Mouse (Mus musculus) c-Kit-positive CD71-negative TER-119-negative erythroid progenitor cells, embryonic 14.5 days (primary cell): ENCODE measurements around the gene Ftl1-ps1.

Experiments used
- DNase-seq: peaks from one replicate; pipeline ENCODE4 v3.0.0-alpha.2; 2013; ENCODE audit warnings: low read depth

The Ftl1-ps1 gene

DNA sequence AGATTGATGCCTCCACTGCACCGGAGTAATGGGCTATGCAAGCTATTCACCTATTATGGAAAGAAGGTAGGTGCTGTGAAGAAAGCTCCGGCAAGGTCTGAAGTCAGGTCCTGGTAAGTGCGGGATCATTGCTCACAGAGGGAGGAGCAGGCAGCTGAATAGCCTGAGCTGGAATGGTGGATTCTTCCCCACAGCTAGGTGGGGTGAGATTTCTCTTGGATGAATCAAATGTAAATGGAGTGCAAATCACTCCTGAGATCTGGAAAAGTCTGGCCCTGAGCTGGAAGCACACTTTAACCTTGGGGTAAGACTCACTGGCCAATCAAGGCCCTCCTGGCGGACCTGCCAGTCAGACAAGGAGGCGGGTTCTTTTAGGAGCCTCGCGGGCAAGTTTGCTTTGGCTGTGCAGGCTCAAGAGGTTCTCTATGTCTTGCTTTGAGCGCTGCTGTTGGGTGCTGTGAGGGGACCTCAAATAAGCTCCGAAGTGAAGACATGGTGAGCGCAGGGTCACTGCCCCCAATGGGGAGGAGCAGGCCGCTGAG lies at the start of gene Ftl1-ps1:
Gene Ftl1-ps1, plus strand, starts transcription at position 397 of the 542 bp plus-strand sequence.
- no peak for DNase-seq

DNA sequence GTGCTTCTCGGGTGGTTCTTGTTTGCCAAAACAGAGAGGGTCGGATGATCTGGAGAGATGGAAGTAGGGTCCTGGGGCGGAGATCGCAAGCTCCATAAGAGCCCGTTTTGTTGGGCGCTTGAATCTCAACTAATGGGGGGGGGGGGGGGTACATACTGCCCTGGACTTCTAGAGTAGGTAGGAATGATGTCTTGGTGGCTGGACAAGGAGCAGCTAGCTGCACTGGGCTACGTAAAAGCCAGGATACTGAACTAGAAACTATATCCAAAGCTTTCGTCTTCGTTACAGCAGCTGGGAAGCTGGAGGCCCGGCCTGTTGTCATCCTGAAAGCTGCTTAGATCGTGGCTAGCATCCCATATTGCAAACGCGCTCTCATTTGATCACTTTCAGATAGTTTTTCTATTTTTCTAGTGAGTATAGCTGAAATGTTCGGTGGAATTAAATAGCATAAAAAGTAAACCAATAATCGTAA lies 49.0 kb upstream of the Ftl1-ps1 start:
- no peak for DNase-seq

DNA sequence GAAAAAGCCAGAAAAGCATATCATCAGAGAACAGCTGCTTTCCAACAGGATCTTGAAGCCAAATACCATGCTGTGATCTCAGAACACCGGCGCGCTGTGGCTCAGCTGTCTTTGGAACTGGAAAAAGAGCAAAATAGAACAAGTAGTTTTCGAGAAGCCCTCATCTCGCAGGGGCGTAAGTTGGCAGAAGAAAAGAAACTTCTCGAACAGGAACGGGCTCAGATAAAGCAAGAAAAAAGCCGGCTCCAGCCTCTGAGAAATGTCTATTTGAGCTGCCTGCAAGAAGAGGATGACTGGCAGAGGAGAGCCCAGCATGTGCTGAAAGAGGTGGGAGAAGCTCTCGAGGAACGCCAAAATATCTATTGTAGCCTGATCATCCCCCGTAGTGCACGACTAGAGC lies 43.0 kb upstream of the Ftl1-ps1 start:
- no peak for DNase-seq

DNA sequence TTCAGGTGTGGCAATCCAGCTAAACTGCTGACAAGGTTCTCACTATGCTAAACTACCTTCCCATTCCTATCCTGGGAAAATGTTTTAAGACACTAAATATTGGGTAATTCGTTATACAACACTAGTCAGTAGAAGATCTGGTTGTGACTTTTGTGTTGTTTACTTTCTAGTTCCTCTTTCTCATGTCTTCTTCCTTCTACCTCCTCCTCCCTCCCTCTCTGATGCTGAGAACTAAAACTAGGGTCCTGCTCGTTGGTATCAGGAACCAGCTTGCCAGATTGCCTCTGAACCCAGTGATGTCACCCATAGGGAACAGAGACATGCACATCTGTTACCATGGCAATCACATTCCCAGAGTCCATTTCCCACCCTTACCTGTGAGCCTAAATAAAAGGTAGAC lies 37.3 kb upstream of the Ftl1-ps1 start:
- no peak for DNase-seq

DNA sequence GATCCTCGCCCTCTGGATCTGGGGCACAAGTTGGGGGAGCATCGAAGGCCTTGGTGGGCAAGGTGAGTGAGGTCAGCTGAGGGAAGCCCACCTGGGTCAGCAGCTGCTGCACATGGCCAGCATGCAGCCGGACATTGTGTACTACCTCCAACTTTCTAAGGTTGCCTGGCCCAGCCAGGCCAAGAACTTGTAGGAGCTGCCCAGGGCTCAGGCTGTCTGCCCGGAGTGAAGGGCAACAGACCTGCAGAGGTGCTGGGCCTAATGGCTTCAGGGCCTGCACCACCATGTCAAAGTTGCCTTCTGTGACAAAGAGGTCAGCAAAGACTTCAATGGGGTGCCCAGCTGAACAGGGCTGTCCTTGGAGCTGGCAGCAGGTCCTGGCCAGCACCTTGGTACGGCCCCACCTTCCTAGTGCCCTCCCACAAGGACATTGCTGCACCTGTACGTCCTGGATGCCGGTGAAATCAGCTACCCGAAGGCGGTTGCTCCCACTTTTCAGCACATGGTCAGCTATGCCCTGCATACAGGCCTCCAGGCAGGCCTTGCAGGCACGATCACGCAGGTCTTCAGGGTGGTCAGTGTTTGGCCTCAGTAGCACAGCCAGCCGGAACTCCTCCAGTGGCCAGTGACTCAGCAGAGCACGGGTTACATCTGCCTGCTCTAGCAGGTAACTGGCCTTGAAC lies 36.2 kb upstream of the Ftl1-ps1 start:
- no peak for DNase-seq

DNA sequence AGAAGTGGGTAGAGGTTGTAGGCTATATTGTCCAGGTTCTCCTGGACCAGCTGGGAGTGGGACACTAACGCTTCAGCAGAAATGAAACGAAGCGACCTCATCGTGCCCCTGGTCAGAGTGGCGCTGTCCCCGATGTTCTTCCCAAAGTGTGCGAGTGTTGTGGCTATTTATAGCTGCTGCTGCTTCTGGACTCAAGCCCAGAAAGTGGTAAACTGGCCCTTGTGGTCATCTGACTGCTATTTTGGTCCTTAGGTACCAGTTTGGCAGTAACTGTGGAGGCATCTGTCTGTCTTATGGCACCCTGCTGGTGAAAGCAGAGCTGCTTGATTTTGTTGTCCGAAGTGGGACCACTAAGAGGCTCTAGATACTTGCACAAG lies 35.6 kb upstream of the Ftl1-ps1 start, which contains the start of gene Lrrc14b:
Gene Lrrc14b, minus strand, starts transcription at position 147 of the 377 bp plus-strand sequence.
- DNase-seq: no peak

DNA sequence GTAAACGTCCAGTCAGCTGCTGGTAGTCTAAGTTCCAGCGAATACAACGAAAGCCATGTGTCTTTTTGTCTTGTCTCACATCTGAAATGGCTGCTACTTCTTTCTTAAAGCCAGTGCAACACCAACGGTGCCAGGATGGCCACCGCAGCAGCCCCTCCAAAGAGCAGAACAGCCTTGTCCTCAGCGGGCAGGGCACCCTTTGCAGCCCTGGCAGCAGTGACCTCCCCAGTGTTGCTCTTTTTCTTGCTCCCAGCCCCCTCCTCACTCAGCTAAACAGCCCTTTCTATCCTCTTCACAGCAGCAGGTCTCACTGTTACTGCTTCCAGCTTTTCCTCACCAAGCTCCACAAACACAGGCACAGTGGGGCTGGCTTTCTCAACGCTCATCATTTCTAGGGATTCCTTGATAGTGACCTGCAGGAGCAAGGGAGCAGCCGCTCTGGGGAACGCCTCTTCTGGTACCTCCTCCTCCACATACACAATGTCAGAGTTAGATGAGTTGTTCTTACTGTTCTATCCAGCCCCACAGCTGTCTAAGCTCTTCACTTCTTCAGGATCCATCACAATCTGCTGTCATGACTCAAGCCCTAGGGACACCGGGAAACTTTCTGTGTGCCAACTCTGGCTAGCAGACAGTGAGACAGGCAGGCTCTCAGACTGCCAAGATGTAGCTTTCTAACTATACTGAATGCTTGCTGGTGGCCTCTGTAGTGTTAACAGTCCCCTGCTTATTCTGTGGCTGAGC lies 17.8 kb upstream of the Ftl1-ps1 start:
- DNase-seq: no peak

DNA sequence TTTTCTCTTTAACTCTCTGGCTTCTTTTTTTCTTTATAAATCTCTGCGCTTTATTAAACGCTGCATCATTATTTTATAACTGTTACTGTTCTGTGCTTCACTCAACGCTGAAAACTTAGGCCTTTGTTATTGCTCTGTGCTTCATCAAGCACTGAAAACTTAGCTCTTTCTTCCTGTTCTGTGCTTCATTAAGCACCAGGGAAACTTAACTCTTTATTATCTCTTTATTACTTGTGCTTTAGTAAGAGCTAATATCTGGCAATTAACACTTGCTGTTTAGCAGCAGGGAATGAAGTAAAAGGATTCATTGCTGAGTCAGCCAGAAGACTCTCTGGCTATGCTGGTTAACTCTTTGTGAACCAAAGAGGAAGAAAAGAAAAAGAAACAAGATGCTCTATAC lies 17.2 kb upstream of the Ftl1-ps1 start:
- no peak for DNase-seq

DNA sequence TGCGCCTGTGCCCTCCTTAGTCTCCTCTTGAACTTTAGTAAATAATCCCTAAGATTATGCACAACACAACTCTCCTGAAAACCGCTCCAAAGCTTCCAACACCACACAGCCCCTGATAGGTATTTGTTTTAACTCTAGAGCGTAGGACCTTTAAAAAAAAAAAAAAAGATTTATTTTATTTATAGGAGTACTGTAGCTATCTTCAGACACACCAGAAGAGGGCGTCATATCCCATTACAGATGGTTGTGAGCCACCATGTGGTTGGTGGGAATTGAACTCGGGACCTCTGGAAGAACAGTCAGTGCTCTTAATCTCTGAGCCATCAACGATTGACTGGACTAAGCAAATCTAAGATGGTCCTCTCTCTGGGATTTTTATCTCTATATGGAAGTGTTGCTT lies 9.8 kb upstream of the Ftl1-ps1 start:
- no peak for DNase-seq

DNA sequence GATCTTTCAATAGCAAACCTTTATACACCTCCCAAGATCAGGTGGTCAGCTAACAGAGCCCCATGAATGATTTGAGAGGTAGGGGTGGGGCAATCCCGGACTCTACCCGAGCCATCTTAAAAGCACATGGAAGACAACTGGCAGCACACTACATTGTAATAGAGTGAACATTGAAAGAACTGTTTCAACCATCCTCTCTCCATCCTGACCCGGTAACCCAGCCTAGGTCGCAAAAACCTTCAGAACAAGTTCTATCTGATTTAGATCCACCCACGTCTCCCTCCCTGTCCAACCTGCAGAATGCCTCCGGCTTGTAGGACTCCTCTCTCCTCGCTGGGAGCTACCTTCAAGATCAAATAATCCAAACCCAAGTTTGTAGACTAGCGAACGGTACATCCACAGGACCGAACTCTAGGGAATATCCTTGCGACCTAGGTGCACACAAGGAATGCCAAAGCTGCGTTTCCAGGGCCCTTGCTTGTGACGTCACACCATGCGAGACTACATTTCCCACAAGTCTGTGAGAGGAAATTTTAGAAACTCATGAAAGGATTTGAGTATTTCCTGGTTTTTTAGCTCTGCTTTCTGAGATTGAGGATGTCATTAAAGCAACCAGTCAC lies 9.0 kb upstream of the Ftl1-ps1 start, which contains the start of gene Zfp72:
Gene Zfp72, minus strand, starts transcription at position 466 of the 620 bp plus-strand sequence.
- peak; percentile 38 for DNase-seq

DNA sequence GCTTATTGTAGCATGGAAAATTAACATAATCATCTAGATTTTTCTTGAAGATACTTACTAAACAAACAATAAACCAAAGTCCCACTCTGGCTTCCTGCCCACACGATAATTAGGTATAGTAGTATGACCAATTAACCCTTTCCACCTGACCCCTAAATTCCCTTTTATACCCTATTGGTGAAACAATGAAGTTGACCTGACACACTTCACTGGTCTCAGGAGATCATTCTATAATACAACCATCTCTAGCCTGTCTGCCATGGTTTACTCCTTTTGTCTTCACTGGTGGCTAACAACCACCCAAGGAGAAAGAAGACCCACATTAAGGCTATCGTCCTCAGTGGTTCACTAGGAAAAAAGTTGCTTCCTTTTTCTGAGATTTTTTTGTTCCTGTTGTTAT lies 8.3 kb upstream of the Ftl1-ps1 start:
- no peak for DNase-seq

DNA sequence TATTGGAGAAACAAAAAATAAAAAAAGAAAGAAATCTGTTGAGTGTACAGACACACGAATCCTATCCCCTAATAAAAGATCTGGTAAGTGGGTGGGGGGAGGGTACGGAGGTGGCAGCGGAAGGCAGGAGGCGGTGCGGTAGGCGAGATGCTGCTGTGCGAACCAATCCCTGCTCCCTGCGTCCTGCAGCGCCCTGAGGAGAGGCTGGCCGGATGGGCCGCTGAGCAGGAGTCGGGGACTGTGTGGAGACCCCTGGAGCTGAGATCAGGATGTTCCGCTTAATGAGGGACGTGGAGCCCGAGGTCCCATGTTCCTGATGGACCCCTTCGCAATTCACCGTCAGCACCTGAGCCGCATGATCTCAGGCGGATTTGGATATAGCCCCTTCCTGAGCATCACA lies 40.4 kb downstream of the Ftl1-ps1 start:
- no peak for DNase-seq
